Comparison of ENCODE assay signal across 9 mouse cellular contexts in the genomic region with DNA sequence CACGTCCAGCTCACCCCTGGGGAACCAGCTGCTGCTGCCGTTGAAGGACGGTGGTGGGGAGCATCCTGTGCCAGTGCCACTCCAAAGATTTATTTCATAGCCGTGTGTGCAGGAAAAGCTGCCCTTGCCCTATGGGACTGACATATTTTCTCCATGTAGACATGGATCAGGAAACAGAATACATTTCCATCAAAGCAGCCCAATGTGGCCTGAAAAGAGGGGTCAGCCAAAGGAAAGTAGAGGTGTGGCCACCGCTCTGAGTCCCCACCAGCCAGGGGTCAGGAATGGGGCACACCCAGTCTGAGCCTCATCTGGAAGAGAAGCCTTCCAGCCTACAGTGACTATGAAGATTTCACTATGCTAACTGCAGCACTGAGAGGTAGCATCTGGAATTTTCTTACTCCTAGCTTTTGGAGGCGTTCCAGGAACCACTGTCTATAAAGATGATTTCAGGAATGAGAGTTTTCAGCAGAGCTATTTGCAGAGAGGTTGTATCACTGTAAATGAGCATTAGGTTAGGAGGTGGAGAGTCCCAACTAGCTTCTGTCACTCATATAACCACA.
DNase-seq lines count a peak whose midpoint lies in the region; ATAC-seq and TF ChIP-seq lines count a peak whose summit lies in the region.
"Had no signal": no experiment of that assay in that cellular context is flagged by ENCODE, and none has a peak within 500 bp of the region (broad histone marks: within the 10 kb centered on the region; RNA-seq: fewer than 3 reads in every experiment).

No protein-coding gene starts in this region.

- WGBS in kidney, embryonic 16.5 days: 24% methylated on average over 6 of the region's 6 CpGs
- WGBS in stomach, embryonic 15.5 days: 29% methylated on average over 6 of the region's 6 CpGs
- 71% methylated on average over 6 of the region's 6 CpGs for WGBS in forebrain, embryonic 14.5 days
- 68% methylated on average over 6 of the region's 6 CpGs for WGBS in forebrain, postnatal 0 days

- peak; percentile 62 for ATAC-seq in frontal cortex, adult (ENCODE audit: low TSS enrichment)
- ATAC-seq in kidney, embryonic 16.5 days (ENCODE audit: low FRiP score, low TSS enrichment): peak; percentile 46; the same call in 1 of the 2 replicates
- no peak; the same call in 1 of the 2 replicates for ATAC-seq in stomach, embryonic 15.5 days (ENCODE audit: insufficient read depth, low FRiP score, low read depth)
- no peak for ATAC-seq in forebrain, embryonic 14.5 days
- ATAC-seq in forebrain, postnatal 0 days: no peak
- ATAC-seq: liver, embryonic 12.5 days had no signal

- H3K27ac ChIP-seq in kidney, embryonic 16.5 days (ENCODE audit: low read length): no peak overlapping the region
- H3K27ac ChIP-seq in stomach, embryonic 15.5 days: peak overlapping the region; percentile 48; the same call in 1 of the 2 replicates
- H3K27ac ChIP-seq in forebrain, embryonic 14.5 days (ENCODE audit: low read depth, low read length): no peak overlapping the region
- no peak overlapping the region for H3K27ac ChIP-seq in forebrain, postnatal 0 days (ENCODE audit: low read depth, low read length)
- H3K27ac ChIP-seq: liver, embryonic 12.5 days had no signal

- TF ChIP-seq CTCF in forebrain, postnatal 0 days (IDR thresholded peaks at IDR 0.05; ENCODE audit: low read depth): no peak

- no peaks in the 10 kb centered on the region for H3K27me3 ChIP-seq in kidney, embryonic 16.5 days (ENCODE audit: insufficient read depth, low read length)
- H3K27me3 ChIP-seq in stomach, embryonic 15.5 days (replicated peaks): no peaks in the 10 kb centered on the region
- no peaks in the 10 kb centered on the region for H3K27me3 ChIP-seq in forebrain, embryonic 14.5 days (replicated peaks; ENCODE audit: control insufficient read depth, insufficient read depth, low read length)
- H3K27me3 ChIP-seq in forebrain, postnatal 0 days (ENCODE audit: insufficient read depth, low read length): no peaks in the 10 kb centered on the region
- H3K27me3 ChIP-seq: liver, embryonic 12.5 days had no signal

- peaks cover 11% of the 10 kb centered on the region for H3K4me1 ChIP-seq in kidney, embryonic 16.5 days (ENCODE audit: insufficient read depth, low read length)
- H3K4me1 ChIP-seq in stomach, embryonic 15.5 days: peaks cover 11% of the 10 kb centered on the region; the same call in 1 of the 2 replicates
- no peaks in the 10 kb centered on the region for H3K4me1 ChIP-seq in forebrain, embryonic 14.5 days (ENCODE audit: control insufficient read depth, insufficient read depth, low read length)
- no peaks in the 10 kb centered on the region for H3K4me1 ChIP-seq in forebrain, postnatal 0 days (ENCODE audit: insufficient read depth)
- H3K4me1 ChIP-seq: liver, embryonic 12.5 days had no signal

- H3K9ac ChIP-seq in kidney, embryonic 16.5 days (replicated peaks; ENCODE audit: low read length): no peak overlapping the region
- no peak overlapping the region for H3K9ac ChIP-seq in stomach, embryonic 15.5 days
- no peak overlapping the region for H3K9ac ChIP-seq in forebrain, embryonic 14.5 days (ENCODE audit: low read length)
- H3K9ac ChIP-seq in forebrain, postnatal 0 days: no peak overlapping the region
- H3K9ac ChIP-seq: liver, embryonic 12.5 days had no signal

- DNase-seq in frontal cortex, postnatal 25 days (ENCODE audit: low spot score in 2 of 2): no peak
- DNase-seq in retina, embryonic 14.5 days (ENCODE audit: low spot score): peak; percentile 2
- no peak for DNase-seq in retina, postnatal 1 day
- DNase-seq in forebrain, embryonic 14.5 days (ENCODE audit: low spot score): no peak
- DNase-seq in forebrain, postnatal 0 days: no peak

- no peak overlapping the region for H3K4me3 ChIP-seq in kidney, embryonic 16.5 days (ENCODE audit: low read length)
- H3K4me3 ChIP-seq in stomach, embryonic 15.5 days (replicated peaks): no peak overlapping the region
- H3K4me3 ChIP-seq in forebrain, embryonic 14.5 days (ENCODE audit: low read depth, low read length): no peak overlapping the region
- no peak overlapping the region for H3K4me3 ChIP-seq in forebrain, postnatal 0 days (ENCODE audit: low read depth, low read length)
- H3K4me3 ChIP-seq: liver, embryonic 12.5 days had no signal

- no peaks in the 10 kb centered on the region for H3K9me3 ChIP-seq in kidney, embryonic 16.5 days (ENCODE audit: low read length)
- no peaks in the 10 kb centered on the region for H3K9me3 ChIP-seq in stomach, embryonic 15.5 days
- H3K9me3 ChIP-seq in forebrain, embryonic 14.5 days (replicated peaks; ENCODE audit: control insufficient read depth, low read length): no peaks in the 10 kb centered on the region
- no peaks in the 10 kb centered on the region for H3K9me3 ChIP-seq in forebrain, postnatal 0 days (ENCODE audit: low read length)
- H3K9me3 ChIP-seq: liver, embryonic 12.5 days had no signal

- H3K36me3 ChIP-seq in kidney, embryonic 16.5 days (ENCODE audit: insufficient read depth, low read length): no peaks in the 10 kb centered on the region
- no peaks in the 10 kb centered on the region for H3K36me3 ChIP-seq in stomach, embryonic 15.5 days
- no peaks in the 10 kb centered on the region for H3K36me3 ChIP-seq in forebrain, embryonic 14.5 days (ENCODE audit: control insufficient read depth, insufficient read depth, low read length)
- H3K36me3 ChIP-seq in forebrain, postnatal 0 days (ENCODE audit: insufficient read depth): no peaks in the 10 kb centered on the region
- H3K36me3 ChIP-seq: liver, embryonic 12.5 days had no signal

- H3K4me2 ChIP-seq in kidney, embryonic 16.5 days (replicated peaks; ENCODE audit: low read depth, low read length): no peak overlapping the region
- no peak overlapping the region for H3K4me2 ChIP-seq in stomach, embryonic 15.5 days
- no peak overlapping the region for H3K4me2 ChIP-seq in forebrain, embryonic 14.5 days (ENCODE audit: low read length)
- H3K4me2 ChIP-seq in forebrain, postnatal 0 days (ENCODE audit: low read depth): no peak overlapping the region
- H3K4me2 ChIP-seq: liver, embryonic 12.5 days had no signal

Comparison
In these comparisons a context has a peak if more than half of its experiments do, and no peak if none do; other contexts are left out.
1. ATAC-seq: peak in frontal cortex, adult (single experiment) and kidney, embryonic 16.5 days (single experiment); none in stomach, embryonic 15.5 days (single experiment), forebrain, embryonic 14.5 days (single experiment) and forebrain, postnatal 0 days (single experiment).